Mouse (Mus musculus) cerebellum, adult 18-20 months (tissue): Measurements from ENCODE around the gene Oit3.
"Not testable (repeated sequence)": the region's sequence is repeated elsewhere in the genome, so short reads cannot be mapped to it uniquely, and the experiment has no call there.

Experiments used
- DNase-seq, 2 experiments: peaks; one replicate each; pipeline ENCODE4 v3.0.0; 2021

The Oit3 gene

DNA sequence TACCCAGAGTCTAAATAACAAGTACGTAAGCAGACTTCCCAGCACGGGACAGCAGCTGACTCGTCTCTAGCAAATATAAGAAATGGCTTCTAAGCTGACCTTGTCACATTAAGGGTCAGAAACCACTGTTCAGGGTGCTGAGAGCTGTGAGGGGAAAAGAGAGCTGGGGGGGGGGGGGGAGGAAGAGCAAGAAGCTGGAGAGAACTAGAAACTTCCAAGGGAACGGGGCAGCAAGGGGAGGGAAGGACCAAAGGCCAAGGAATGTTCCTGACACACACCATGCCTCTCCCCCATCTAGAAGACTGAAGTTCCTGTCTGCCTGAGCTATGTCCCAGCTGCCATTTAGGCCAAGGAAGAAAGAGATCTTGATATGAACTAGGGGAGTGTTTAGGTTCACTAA lies 15.2 kb downstream of the Oit3 start:
- no peak for DNase-seq

GRCm38 (mm10) chr10:59425369-59425768 lies 16.2 kb downstream of the Oit3 start:
- peak; percentile 54 to 64 for DNase-seq

GRCm38 (mm10) chr10:59424453-59424852 lies 17.1 kb downstream of the Oit3 start:
- DNase-seq: no peak

- DNase-seq: no peak
Measured at GRCm38 (mm10) chr10:59419516-59419915, 22.1 kb downstream of the Oit3 start.

DNA sequence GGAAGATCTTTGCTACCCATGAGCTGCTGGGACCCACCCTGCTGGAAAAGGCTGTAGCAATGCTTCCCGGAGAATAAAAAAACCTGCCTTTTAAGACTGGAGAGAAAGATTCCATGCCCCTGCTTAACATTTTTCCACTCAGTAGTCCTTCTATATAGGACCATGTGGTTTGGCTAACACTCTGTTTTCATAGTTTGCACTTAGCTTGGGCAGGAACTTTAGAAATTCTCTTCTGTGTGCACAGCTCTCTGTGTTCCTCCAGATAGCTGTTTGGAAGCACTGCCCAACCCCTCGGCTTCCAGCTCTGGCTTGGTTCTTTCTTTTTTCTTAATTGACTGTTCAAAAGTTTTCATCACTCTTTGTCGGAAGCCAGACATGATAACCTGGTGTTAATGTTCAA lies 25.0 kb downstream of the Oit3 start:
- DNase-seq: no peak

DNA sequence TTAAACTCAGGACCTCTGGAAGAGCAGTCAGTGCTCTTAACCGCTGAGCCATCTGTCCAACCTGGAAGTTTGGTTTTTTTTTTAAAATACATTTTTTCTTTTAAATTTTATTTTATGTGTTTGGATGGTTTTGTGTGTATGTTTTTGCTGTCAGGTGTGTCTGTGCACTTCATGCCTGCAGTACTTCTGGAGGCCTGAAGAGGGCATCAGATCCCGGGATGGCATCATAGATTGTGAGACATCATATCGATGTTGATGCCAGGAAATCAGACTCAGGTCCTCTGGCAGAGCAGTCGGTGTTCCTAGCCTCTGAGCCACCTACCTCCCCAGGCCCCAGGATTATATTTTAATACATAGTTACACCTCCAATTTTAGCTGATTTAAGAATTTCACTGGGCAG lies 27.9 kb downstream of the Oit3 start:
- DNase-seq: no peak

- no peak for DNase-seq
Measured at GRCm38 (mm10) chr10:59410264-59410663, 31.3 kb downstream of the Oit3 start.

- no peak for DNase-seq
Measured at GRCm38 (mm10) chr10:59408499-59408898, 33.1 kb downstream of the Oit3 start.

DNA sequence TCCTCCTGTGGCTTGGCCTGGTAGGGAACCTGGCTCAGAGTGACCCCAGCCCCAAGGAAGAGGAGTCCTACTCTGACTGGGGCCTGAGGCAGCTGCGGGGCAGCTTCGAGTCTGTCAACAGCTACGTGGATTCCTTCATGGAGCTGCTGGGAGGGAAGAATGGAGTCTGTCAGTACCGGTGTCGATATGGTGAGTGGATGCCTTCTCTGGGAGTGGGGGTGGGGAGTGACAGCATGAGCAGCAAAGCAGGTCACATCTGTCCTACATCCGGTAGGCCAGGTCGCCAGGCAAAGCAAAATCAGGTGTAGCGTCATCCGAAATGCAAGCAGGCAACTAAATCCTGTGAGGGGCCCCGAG lies 37.8 kb downstream of the Oit3 start:
- no peak for DNase-seq

DNA sequence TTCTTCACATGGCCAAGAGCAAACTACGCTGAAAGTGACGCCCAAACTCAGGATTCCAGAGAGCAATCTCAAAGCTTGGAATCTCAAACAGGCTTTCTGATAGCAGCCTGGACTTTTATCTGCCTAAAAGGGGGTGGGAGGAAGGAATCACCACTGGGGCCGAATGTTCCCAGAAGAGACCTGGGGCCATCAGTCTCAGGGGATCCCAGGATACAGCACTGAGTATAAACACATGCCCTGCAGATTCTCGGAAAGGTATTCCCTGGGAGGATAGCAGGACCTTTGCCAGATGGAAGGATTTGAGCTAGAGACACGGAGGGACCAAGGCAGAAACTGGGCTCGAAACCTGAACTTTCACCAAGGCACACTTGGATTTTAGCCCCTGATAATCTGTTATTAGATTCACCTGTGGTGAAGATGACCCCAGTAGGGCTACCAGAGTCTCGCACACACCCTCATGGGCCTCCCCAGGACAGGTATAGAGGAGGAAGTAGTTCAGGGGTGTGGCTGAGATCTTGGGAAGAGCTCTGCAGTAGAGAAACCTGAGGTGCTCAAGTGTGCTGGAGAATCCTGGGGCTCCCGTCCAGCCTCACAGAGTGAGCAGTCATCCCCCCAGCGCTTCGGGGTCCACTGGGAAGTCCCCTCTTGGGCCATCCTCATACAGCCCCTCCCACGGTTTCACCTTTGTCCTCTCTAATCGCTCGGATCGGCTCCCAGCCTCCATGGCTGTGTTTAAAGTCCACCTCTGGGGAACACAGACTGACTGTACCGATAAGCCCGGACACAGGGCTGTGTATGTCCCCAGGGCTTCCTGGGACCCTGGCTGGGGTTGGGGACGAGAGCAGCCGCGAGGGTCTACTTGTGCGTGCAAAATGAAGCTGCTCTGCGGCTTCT lies 38.4 kb downstream of the Oit3 start, which contains the start of gene Pla2g12b:
Gene Pla2g12b (plus strand): TSS at position 762 of the 894 bp plus-strand sequence.
- no peak for DNase-seq

GRCm38 (mm10) chr10:59395461-59395860 lies 46.1 kb downstream of the Oit3 start, which contains the start of gene Gm10273:
TSS of gene Gm10273 (plus strand) at chr10:59395632.
- not testable (repeated sequence) for DNase-seq

DNA sequence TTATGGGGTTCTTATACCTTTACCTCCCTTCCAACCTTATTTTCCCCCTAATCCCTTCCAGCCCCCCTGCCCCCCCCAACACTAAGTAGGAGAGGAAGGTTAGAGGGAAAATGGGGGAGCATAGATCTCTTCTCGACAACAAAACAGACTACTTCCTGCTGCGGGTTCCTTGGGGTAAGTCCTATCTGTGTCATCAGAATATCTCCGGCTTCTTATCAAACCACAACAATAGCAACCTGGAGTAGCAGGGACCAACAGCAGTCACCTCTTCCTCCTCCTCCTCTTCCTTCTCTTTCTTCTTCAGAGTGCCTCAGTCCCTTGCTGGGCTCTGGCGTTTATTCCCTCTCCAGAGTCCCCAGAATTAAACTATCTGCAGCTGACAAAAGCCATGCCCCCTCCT lies 49.7 kb downstream of the Oit3 start:
- no peak for DNase-seq

DNA sequence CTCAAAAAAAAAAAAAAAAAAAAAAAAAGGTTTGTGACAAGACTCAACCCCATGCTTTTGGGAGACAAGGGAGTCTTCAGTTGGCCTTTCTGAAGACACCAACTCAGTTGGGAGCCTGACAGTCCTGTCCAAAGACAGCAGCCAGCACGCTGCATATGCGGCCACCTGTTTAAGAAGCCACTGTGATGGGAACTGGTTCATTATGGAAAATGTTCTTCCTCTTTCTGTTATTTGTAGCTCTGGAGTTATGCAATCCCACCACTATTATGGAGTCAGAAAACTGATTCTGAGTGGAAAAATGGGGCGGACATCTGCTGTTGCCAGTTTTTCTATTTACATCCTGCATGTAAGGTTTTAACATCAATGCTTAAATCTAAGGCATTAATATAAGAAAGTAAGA lies 51.9 kb downstream of the Oit3 start:
- no peak for DNase-seq

- peak; percentile 66 to 76 for DNase-seq
Measured at GRCm38 (mm10) chr10:59386951-59387350, 54.6 kb downstream of the Oit3 start.

DNA sequence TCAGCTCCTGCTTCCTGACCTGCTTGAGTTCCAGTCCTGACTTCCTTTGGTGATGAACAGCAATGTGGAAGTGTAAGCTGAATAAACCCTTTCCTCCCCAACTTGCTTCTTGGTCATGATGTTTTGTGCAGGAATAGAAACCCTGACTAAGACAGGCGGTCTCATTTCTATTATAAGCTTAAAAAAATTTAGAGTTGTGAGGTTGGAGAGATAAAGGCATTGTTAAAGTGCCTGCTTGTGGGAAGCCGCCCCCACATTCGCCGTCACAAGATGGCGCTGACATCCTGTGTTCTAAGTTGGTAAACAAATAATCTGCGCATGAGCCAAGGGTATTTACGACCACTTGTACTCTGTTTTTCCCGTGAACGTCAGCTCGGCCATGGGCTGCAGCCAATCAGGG lies 60.0 kb downstream of the Oit3 start:
- not testable (repeated sequence) for DNase-seq

- DNase-seq: no peak
Measured at GRCm38 (mm10) chr10:59380411-59380821, 61.2 kb downstream of the Oit3 start.

- no peak for DNase-seq
Measured at GRCm38 (mm10) chr10:59379927-59380326, 61.7 kb downstream of the Oit3 start.

DNA sequence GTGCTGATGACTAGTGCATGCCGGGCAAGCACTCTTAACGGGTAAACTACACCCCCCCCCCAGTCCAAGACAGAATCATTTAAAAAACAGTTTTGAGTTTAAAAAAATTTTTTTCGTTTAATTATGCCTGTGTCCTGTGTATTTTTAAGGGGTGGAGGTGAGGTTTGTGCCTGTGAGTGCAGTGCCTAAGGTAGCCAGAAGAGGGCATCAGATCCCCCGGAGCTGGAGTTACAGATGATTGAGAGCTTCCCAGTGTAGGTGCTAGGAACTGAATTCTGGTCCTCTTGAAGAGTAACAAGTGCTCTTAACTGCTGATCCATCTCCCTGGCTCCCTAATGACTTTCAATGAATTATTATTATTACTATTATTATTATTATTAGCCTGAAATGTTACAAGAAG lies 62.9 kb downstream of the Oit3 start:
- DNase-seq: no peak

GRCm38 (mm10) chr10:59377906-59378305 lies 63.7 kb downstream of the Oit3 start:
- DNase-seq: no peak
